Mouse (Mus musculus) cerebellum, adult 11-12 months (tissue): ENCODE results near the gene E2f2.

ENCODE experiments used
- DNase-seq: peaks from one replicate; pipeline ENCODE4 v3.0.0; 2022

The E2f2 gene

GRCm38 (mm10) chr4:136206943-136207342 lies 34.7 kb downstream of the E2f2 start:
- no peak for DNase-seq

GRCm38 (mm10) chr4:136210931-136211330 lies 38.7 kb downstream of the E2f2 start:
- no peak for DNase-seq

GRCm38 (mm10) chr4:136213629-136214028 lies 41.4 kb downstream of the E2f2 start:
- DNase-seq: no peak

- no peak for DNase-seq
Observed at GRCm38 (mm10) chr4:136214828-136215227, 42.6 kb downstream of the E2f2 start.

- DNase-seq: no peak
Observed at GRCm38 (mm10) chr4:136215576-136215975, 43.4 kb downstream of the E2f2 start.

- no peak for DNase-seq
Observed at GRCm38 (mm10) chr4:136217063-136217462, 44.9 kb downstream of the E2f2 start.

GRCm38 (mm10) chr4:136218595-136219214 lies 46.5 kb downstream of the E2f2 start:
- peak; percentile 21 for DNase-seq

- DNase-seq: no peak
Observed at GRCm38 (mm10) chr4:136220133-136220775, 48.1 kb downstream of the E2f2 start.

- DNase-seq: no peak
Observed at GRCm38 (mm10) chr4:136223549-136224239, 51.5 kb downstream of the E2f2 start.

- DNase-seq: no peak
Observed at GRCm38 (mm10) chr4:136224240-136224559, 52.0 kb downstream of the E2f2 start.

- no peak for DNase-seq
Observed at GRCm38 (mm10) chr4:136224677-136225460, 52.7 kb downstream of the E2f2 start.

GRCm38 (mm10) chr4:136227408-136227807 lies 55.2 kb downstream of the E2f2 start:
- DNase-seq: no peak

GRCm38 (mm10) chr4:136228640-136229039 lies 56.4 kb downstream of the E2f2 start:
- no peak for DNase-seq

- DNase-seq: no peak
Observed at GRCm38 (mm10) chr4:136238669-136239068, 66.5 kb downstream of the E2f2 start.

GRCm38 (mm10) chr4:136239111-136239510 lies 66.9 kb downstream of the E2f2 start:
- no peak for DNase-seq

- DNase-seq: peak; percentile 63
Observed at GRCm38 (mm10) chr4:136239622-136240021, 67.4 kb downstream of the E2f2 start.

- DNase-seq: no peak
Observed at GRCm38 (mm10) chr4:136240123-136240522, 67.9 kb downstream of the E2f2 start.

GRCm38 (mm10) chr4:136240955-136241354 lies 68.8 kb downstream of the E2f2 start:
- DNase-seq: no peak

GRCm38 (mm10) chr4:136242065-136242703 lies 70.0 kb downstream of the E2f2 start:
- DNase-seq: no peak

GRCm38 (mm10) chr4:136242728-136243127 lies 70.5 kb downstream of the E2f2 start:
- DNase-seq: no peak

- no peak for DNase-seq
Observed at GRCm38 (mm10) chr4:136244208-136244607, 72.0 kb downstream of the E2f2 start.
